20 mouse cellular contexts compared by ENCODE assay signal in genomic region chr11:22499886-22500285, GRCm38 (mm10). TPM values are rescaled to one million over a fixed set of nuclear protein-coding genes. Genes with fewer than 3 reads are reported as not detected.
DNase-seq lines count a peak whose midpoint lies in the region; ATAC-seq and TF ChIP-seq lines count a peak whose summit lies in the region.
"Had no signal": no experiment of that assay in that cellular context is flagged by ENCODE, and none has a peak within 500 bp of the region (broad histone marks: within the 10 kb centered on the region; RNA-seq: fewer than 3 reads in every experiment).

No protein-coding gene starts in this region.

- H3K4me2 ChIP-seq in hindbrain, postnatal 0 days (ENCODE audit: low read depth, low read length) = no peak overlapping the region
- no peak overlapping the region for H3K4me2 ChIP-seq in hindbrain, embryonic 14.5 days (replicated peaks)
- H3K4me2 ChIP-seq in midbrain, postnatal 0 days (ENCODE audit: low read depth, low read length, poor library complexity, severe bottlenecking) = no peak overlapping the region
- H3K4me2 ChIP-seq in midbrain, embryonic 14.5 days (ENCODE audit: low read length) = no peak overlapping the region
- H3K4me2 ChIP-seq: embryonic facial prominence, embryonic 15.5 days; forebrain, embryonic 15.5 days; heart, embryonic 13.5 days had no signal

- no peak overlapping the region for H3K27ac ChIP-seq in hindbrain, postnatal 0 days
- no peak overlapping the region for H3K27ac ChIP-seq in hindbrain, embryonic 14.5 days
- H3K27ac ChIP-seq in midbrain, postnatal 0 days (ENCODE audit: low read depth, low read length) = no peak overlapping the region
- H3K27ac ChIP-seq in midbrain, embryonic 14.5 days (replicated peaks; ENCODE audit: low read depth, low read length) = no peak overlapping the region
- H3K27ac ChIP-seq: embryonic facial prominence, embryonic 15.5 days; forebrain, embryonic 10.5 days; forebrain, embryonic 15.5 days; heart, embryonic 13.5 days had no signal

- no peaks in the 10 kb centered on the region for H3K4me1 ChIP-seq in hindbrain, postnatal 0 days (ENCODE audit: insufficient read depth, low read length)
- no peaks in the 10 kb centered on the region for H3K4me1 ChIP-seq in hindbrain, embryonic 14.5 days (replicated peaks; ENCODE audit: control insufficient read depth, insufficient read depth, low read length)
- H3K4me1 ChIP-seq in midbrain, postnatal 0 days (ENCODE audit: insufficient read depth, low read length) = no peaks in the 10 kb centered on the region
- H3K4me1 ChIP-seq in midbrain, embryonic 14.5 days (ENCODE audit: control insufficient read depth, insufficient read depth, low read length) = no peaks in the 10 kb centered on the region
- H3K4me1 ChIP-seq: embryonic facial prominence, embryonic 15.5 days; forebrain, embryonic 10.5 days; forebrain, embryonic 15.5 days; heart, embryonic 13.5 days had no signal

- TF ChIP-seq POLR2A in brain, embryonic 14.5 days (IDR thresholded peaks at IDR 0.05; ENCODE audit: borderline replicate concordance, extremely low read depth, insufficient read depth, insufficient read length, poor library complexity, severe bottlenecking) = no peak

- H3K4me3 ChIP-seq in hindbrain, postnatal 0 days (ENCODE audit: low read length) = no peak overlapping the region
- H3K4me3 ChIP-seq in hindbrain, embryonic 14.5 days (replicated peaks; ENCODE audit: low read length) = no peak overlapping the region
- H3K4me3 ChIP-seq in midbrain, postnatal 0 days (ENCODE audit: low read depth, low read length) = no peak overlapping the region
- no peak overlapping the region for H3K4me3 ChIP-seq in midbrain, embryonic 14.5 days (replicated peaks; ENCODE audit: low read depth, low read length)
- H3K4me3 ChIP-seq: embryonic facial prominence, embryonic 15.5 days; erythroblast, embryonic 14.5 days; forebrain, embryonic 10.5 days; forebrain, embryonic 15.5 days; heart, embryonic 13.5 days had no signal

- ATAC-seq in hindbrain, postnatal 0 days = no peak
- no peak for ATAC-seq in hindbrain, embryonic 14.5 days (ENCODE audit: low FRiP score)
- ATAC-seq in midbrain, postnatal 0 days (ENCODE audit: low FRiP score) = no peak
- ATAC-seq in midbrain, embryonic 14.5 days (ENCODE audit: low FRiP score, low TSS enrichment) = no peak
- ATAC-seq: activated CD4-positive, CD25-positive, alpha-beta regulatory T cell, adult 4 months; forebrain, embryonic 15.5 days; hindbrain, embryonic 16.5 days; Patski had no signal

- peak; percentile 24 for DNase-seq in hindbrain, postnatal 0 days (ENCODE audit: low spot score)
- DNase-seq in hindbrain, embryonic 14.5 days (ENCODE audit: low spot score) = no peak
- DNase-seq in midbrain, postnatal 0 days (ENCODE audit: low spot score) = peak; percentile 19
- no peak for DNase-seq in midbrain, embryonic 14.5 days
- DNase-seq in brain, embryonic 14.5 days (ENCODE audit: low read depth) = peak; percentile 29
- no peak for DNase-seq in layer of hippocampus, postnatal 36 days
- DNase-seq: adrenal gland, adult 2 months; adrenal gland, postnatal 25 days; cerebellum, adult 2 months; embryo, embryonic 11 days; gastrocnemius, postnatal 14 days; heart, postnatal 36 days had no signal

- TF ChIP-seq CTCF in hindbrain, postnatal 0 days (IDR thresholded peaks at IDR 0.05; ENCODE audit: low read depth) = no peak
- no peak for TF ChIP-seq CTCF in midbrain, postnatal 0 days (IDR thresholded peaks at IDR 0.05)
- TF ChIP-seq CTCF in brain, embryonic 14.5 days (IDR thresholded peaks at IDR 0.05; ENCODE audit: borderline replicate concordance, extremely low read depth, insufficient read depth, insufficient read length) = no peak

- no peaks in the 10 kb centered on the region for H3K36me3 ChIP-seq in hindbrain, postnatal 0 days (ENCODE audit: insufficient read depth, low read length)
- no peaks in the 10 kb centered on the region for H3K36me3 ChIP-seq in hindbrain, embryonic 14.5 days (replicated peaks; ENCODE audit: control insufficient read depth, insufficient read depth)
- H3K36me3 ChIP-seq in midbrain, postnatal 0 days (ENCODE audit: insufficient read depth, low read length) = no peaks in the 10 kb centered on the region
- H3K36me3 ChIP-seq in midbrain, embryonic 14.5 days (ENCODE audit: control insufficient read depth, insufficient read depth, low read length) = no peaks in the 10 kb centered on the region
- H3K36me3 ChIP-seq: embryonic facial prominence, embryonic 15.5 days; forebrain, embryonic 10.5 days; forebrain, embryonic 15.5 days; heart, embryonic 13.5 days had no signal

- H3K9me3 ChIP-seq in hindbrain, postnatal 0 days (ENCODE audit: low read length) = no peaks in the 10 kb centered on the region
- no peaks in the 10 kb centered on the region for H3K9me3 ChIP-seq in hindbrain, embryonic 14.5 days (ENCODE audit: control insufficient read depth, low read length)
- no peaks in the 10 kb centered on the region for H3K9me3 ChIP-seq in midbrain, postnatal 0 days (ENCODE audit: low read length)
- no peaks in the 10 kb centered on the region for H3K9me3 ChIP-seq in midbrain, embryonic 14.5 days (ENCODE audit: control insufficient read depth, low read length)
- H3K9me3 ChIP-seq: embryonic facial prominence, embryonic 15.5 days; forebrain, embryonic 10.5 days; forebrain, embryonic 15.5 days; heart, embryonic 13.5 days had no signal

- H3K27me3 ChIP-seq in hindbrain, postnatal 0 days (ENCODE audit: insufficient read depth, low read length) = no peaks in the 10 kb centered on the region
- H3K27me3 ChIP-seq in hindbrain, embryonic 14.5 days (ENCODE audit: control insufficient read depth, insufficient read depth, low read length) = no peaks in the 10 kb centered on the region
- no peaks in the 10 kb centered on the region for H3K27me3 ChIP-seq in midbrain, postnatal 0 days (ENCODE audit: insufficient read depth, low read length)
- H3K27me3 ChIP-seq in midbrain, embryonic 14.5 days (ENCODE audit: control insufficient read depth, insufficient read depth, low read length) = no peaks in the 10 kb centered on the region
- H3K27me3 ChIP-seq: embryonic facial prominence, embryonic 15.5 days; forebrain, embryonic 15.5 days; heart, embryonic 13.5 days; Patski had no signal

- no peak overlapping the region for H3K9ac ChIP-seq in hindbrain, postnatal 0 days (replicated peaks; ENCODE audit: low read length)
- H3K9ac ChIP-seq in hindbrain, embryonic 14.5 days = no peak overlapping the region
- H3K9ac ChIP-seq in midbrain, postnatal 0 days (replicated peaks; ENCODE audit: low read length, poor library complexity, severe bottlenecking) = no peak overlapping the region
- H3K9ac ChIP-seq in midbrain, embryonic 14.5 days (replicated peaks; ENCODE audit: low read length) = no peak overlapping the region
- H3K9ac ChIP-seq: embryonic facial prominence, embryonic 15.5 days; forebrain, embryonic 15.5 days; heart, embryonic 13.5 days had no signal

RNA-seq across cellular contexts. Expression of gene Tmem17, which starts 12.0 kb away (rescaled TPM):
- 20.5 and 23.7 TPM in 2 replicates for total RNA-seq in hindbrain, postnatal 0 days (2014; rRNA removed)
- polyA plus RNA-seq in hindbrain, postnatal 0 days (2015; fragmentation: Nextera tagmentation; extraction: Ambion mirVana) = 23.5 and 23.7 TPM in 2 replicates
- polyA plus RNA-seq in hindbrain, embryonic 14.5 days (2014; fragmentation: Nextera tagmentation; extraction: Ambion mirVana) = 24.2 and 24.3 TPM in 2 replicates
- 18.0 and 28.0 TPM in 2 replicates for total RNA-seq in midbrain, postnatal 0 days (2014; rRNA removed)
- 24.7 and 26.0 TPM in 2 replicates for polyA plus RNA-seq in midbrain, postnatal 0 days (2015; fragmentation: Nextera tagmentation; extraction: Ambion mirVana)
- polyA plus RNA-seq in midbrain, embryonic 14.5 days (2014; fragmentation: Nextera tagmentation; extraction: Ambion mirVana) = 23.5 and 24.4 TPM in 2 replicates
- 13.5 and 14.4 TPM in 2 replicates for polyA plus RNA-seq in brain, embryonic 14.5 days (2012; rRNA removed)
- total RNA-seq in layer of hippocampus, postnatal 36 days (2021) = 1 to 10 TPM; 4.6 to 5.3 TPM
- polyA plus RNA-seq: erythroblast, embryonic 14.5 days had no signal

Comparison
In these comparisons a context has a peak if more than half of its experiments do, and no peak if none do; other contexts are left out.
1. DNase-seq: peak in hindbrain, postnatal 0 days (single experiment), midbrain, postnatal 0 days (single experiment) and brain, embryonic 14.5 days (single experiment); none in hindbrain, embryonic 14.5 days (single experiment), midbrain, embryonic 14.5 days (single experiment) and layer of hippocampus, postnatal 36 days (0 of 2).